Mouse (Mus musculus): ENCODE results near the gene Fam193a. TPM values are rescaled to one million over a fixed set of nuclear protein-coding genes. Genes with fewer than 3 reads are reported as not detected.

Fam193a gene
- total RNA-seq, 4 experiments from 2014 or later = 11.0 to 14.2 (median 11.5) TPM

DNA sequence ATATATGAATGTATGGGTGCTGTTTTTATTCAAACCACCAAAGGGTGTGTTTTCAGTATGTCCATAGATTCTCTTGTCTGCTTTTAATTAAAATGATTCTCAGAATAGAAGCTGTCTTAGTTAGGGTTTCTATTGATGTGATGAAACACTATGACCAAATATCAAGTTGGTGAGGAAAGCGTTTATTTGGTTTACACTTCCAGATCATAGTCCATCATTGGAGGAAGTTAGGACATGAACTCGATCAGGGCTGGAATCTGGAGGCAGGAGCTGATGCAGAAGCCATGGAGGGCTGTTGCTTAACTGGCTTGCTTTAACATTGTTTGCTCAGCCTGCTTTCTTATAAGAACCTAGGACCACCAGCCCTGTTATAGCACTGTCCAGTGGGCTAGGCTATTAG is 12.0 kb downstream of the Fam193a start:
- DNase-seq (ENCODE audit: low spot score in 2 of 2) = no peak

DNA sequence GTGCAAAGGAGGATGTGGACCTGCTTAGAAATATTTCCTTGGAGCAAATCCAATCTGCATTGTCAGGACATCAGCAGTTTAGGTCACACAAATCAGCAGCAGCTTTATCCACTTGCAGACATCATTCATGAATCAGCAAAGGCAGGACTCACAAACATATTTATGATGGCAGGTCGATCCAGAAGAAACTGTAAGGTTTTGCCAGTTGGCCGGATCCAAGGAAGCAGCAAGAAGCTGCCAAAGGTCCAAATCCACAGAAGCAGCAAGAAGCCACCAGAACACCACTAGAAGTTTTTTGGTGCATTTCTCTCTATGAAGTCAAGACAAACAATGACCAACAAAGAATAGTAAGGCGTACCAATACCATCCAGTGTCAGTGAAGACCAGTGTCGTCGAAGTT is 15.9 kb downstream of the Fam193a start:
- no peak for DNase-seq (ENCODE audit: low spot score in 2 of 2)

DNA sequence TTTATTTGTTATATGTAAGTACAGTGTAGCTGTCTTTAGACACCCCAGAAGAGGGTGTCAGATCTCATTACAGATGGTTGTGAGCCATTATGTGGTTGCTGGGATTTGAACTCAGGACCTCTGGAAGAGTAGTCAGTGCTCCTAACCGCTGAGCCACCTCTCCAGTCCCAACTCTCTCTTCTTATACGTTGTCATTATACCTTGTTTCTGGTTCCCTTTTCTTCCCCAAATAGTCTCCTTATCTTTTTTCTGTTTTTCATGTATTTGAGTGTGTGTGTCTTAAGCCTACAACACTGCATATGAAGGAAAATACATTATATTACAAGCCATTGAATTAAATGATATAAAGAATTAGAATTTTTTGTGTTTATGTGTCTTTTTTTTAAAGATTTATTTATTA is 17.0 kb downstream of the Fam193a start:
- DNase-seq (ENCODE audit: low spot score in 2 of 2) = no peak

GRCm38 (mm10) chr5:34393251-34393650 is 23.5 kb downstream of the Fam193a start:
- DNase-seq (ENCODE audit: low spot score in 2 of 2) = no peak

- no peak for DNase-seq (ENCODE audit: low spot score in 2 of 2)
These were observed 25.6 kb downstream of the Fam193a start for GRCm38 (mm10) chr5:34395347-34395746.

DNA sequence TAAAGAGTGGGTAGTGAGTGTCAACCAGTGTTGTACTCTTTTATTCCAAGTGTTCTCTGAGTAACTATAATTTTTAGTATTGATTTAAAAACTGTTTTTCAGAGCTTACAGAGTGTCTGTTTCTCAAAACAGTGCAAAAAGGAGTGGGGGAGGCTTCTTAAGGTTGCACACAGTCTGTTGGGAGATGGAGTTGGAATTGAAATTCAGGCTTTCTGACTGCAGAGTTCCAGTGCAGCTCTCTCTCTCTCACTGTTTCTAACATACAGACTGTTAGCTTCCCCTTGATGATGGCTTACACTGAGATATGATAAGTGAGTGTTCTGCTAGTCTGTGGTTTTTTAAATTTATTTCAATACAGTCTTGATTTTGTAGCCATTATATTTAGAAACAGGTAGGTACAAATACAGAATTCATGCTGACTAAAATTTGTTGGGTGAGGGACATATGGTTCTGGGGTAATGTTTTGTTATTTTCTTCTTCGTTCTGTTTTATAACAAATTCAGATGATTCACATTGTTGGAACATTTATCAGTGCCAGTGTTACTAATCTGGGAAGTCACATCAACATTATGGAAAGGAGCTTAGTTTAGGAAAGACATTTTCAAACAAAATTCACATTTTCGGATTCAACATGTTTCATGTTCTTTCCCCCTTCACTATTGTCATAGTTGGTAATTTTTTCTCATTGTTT is 26.3 kb downstream of the Fam193a start:
- no peak for DNase-seq (ENCODE audit: low spot score in 2 of 2)

DNA sequence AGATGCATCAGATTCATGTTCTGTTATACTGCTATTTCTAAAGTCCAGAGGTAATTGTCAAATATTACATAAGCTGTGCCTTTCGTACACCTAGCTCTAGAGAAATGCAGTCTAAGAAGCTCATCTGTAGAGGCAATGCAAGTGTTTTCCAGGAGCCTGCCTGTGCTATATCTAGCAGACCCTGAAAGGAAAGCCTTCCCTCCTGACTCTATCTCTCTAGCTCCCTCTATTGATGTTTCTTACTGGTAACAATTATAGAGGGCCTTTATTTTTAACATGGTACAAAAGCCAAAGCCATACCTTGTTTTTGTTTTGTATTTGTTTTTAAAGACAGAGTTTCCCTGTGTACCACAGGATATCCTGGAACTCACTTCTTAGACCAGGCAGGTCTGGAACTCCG is 28.1 kb downstream of the Fam193a start:
- DNase-seq (ENCODE audit: low spot score in 2 of 2) = no peak

DNA sequence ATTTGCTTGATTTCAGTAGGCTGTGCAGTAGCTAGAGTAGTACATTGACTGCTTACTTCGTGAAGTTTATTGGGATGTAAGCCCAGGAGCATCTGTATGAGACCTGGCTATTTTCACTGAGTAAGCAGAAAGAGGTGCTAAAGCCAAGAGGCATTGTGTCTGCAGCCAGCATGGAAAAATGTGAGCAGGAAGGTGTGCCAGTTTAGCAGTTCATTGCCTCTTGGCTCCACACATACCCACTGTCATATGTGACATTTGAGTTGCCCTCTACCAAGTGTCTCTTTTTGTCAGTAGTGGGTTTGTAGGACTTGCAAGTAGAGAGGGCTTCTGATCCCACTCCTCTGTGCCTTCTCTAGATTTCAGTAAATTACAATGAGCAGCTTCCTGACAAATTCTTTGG is 28.6 kb downstream of the Fam193a start:
- no peak for DNase-seq (ENCODE audit: low spot score in 2 of 2)

GRCm38 (mm10) chr5:34407366-34407918 is 37.7 kb downstream of the Fam193a start:
- no peak for DNase-seq (ENCODE audit: low spot score in 2 of 2)

DNA sequence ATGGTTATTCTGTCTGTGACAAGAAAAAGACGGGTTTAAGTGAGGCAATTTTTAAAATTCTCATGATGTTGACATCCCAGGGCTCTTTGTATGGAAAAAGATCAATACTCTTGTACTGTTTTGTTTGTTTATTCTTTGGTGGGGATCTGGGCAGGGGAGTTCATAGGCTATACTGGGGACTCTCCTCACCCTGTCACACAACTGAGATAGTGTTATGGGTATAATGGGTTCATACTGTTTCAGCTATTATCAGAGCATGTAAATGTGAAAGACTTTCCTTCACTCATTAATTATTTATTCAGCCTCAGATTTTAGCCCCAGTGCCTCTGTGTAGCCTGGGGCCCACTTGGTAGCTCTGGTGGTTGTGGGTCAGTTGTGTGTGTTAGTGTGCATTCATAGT is 39.3 kb downstream of the Fam193a start:
- DNase-seq (ENCODE audit: low spot score in 2 of 2) = no peak

GRCm38 (mm10) chr5:34410819-34411218 is 41.1 kb downstream of the Fam193a start:
- no peak for DNase-seq (ENCODE audit: low spot score in 2 of 2)

DNA sequence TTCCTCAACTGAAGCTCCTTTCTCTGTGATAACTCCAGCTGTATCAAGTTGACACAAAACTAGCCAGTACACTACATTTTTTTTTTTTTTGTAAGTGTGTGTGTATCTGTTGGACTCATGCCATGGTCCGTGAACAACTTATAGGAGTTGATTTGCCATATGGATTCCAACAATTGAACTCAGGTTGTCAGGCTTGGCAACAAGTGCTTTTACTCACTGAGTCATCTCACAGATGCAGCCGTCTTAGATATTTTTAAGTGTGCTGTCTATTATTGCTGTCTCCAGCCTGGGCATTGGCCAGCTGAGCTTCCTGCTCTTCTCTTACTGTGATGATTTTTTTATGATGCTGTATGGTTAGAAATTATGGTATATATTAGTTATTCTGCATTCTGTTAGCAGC is 44.2 kb downstream of the Fam193a start:
- no peak for DNase-seq (ENCODE audit: low spot score in 2 of 2)

- no peak for DNase-seq (ENCODE audit: low spot score in 2 of 2)
These were observed 47.7 kb downstream of the Fam193a start for GRCm38 (mm10) chr5:34417251-34418008.

DNA sequence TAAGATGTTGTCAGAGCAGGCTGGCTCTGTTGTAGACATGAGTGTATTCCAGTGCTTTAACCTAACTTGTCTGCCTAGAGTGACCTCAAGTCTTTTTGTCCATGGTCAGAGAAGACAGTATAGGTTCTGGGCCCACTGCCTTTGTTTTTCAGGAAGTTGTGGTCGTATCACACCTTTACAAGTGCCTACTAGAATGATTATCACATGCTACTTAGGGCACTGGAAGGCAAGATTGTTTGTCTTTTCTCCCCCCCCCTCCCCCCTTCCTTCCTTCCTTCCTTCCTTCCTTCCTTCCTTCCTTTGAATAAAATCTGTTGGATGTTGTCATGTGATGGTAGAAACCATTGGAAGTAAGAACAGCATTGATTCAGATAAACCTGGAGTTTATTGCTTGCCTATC is 49.5 kb downstream of the Fam193a start:
- DNase-seq (ENCODE audit: low spot score in 2 of 2) = no peak

- DNase-seq (ENCODE audit: low spot score in 2 of 2) = no peak
These were observed 61.0 kb downstream of the Fam193a start for GRCm38 (mm10) chr5:34430776-34431175.

DNA sequence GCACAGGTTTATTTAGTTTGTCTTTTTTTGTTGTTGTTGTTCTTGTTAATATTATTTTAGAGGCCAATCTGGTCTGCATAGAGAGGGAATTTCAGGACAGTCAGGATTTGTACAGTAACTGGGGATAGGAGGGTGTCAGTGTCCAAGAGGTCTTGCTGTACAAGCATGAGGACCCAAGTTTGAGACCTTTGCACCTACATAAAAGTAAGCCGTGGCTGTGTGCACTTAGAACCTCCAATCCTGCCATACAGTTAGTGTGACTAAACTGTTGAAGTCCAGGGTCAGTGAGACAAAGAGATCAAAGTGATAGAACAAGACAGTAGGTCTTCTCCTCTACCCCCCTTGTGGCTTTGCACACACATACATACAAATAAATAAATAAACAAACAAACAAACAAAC is 64.1 kb downstream of the Fam193a start:
- DNase-seq (ENCODE audit: low spot score in 2 of 2) = no peak

DNA sequence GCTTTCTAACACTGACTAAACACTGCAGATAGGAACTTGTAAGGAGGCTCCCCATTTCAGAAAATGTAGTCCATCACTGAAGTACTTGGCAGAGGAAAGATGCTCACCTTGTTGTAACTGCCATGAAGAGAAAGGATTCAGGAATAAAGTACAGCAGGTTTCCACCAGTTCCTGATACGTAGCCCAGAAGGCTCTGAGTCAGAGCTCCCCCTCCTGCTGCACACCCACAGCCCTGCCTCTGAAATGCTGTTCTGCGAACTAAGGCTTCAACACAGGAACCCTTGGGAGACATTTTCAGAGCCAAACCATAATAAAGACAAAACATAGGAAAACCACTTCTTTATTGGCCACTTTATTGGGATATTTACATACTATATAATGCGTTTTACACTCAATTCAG is 64.5 kb downstream of the Fam193a start:
- DNase-seq (ENCODE audit: low spot score in 2 of 2) = no peak

GRCm38 (mm10) chr5:34438052-34438451 is 68.3 kb downstream of the Fam193a start:
- DNase-seq (ENCODE audit: low spot score in 2 of 2) = no peak

DNA sequence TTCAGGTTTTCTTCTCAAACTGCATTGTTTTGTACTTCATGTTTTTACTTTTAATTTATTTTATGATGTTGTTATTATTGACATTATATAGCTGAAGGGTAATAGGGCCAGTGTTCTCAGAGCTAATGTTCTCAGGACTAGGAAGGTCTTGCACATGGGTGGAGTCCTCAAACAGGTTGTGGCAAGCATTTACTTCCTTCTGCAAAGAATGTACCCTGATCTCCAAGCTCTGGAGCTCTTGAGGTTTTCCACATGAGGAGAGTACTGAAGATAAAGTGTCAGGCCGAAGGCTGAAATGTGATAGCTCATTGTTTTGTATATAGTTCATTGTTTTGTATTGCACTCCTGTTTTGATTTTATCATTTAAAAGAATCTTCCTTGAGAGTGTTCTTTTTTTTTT is 68.9 kb downstream of the Fam193a start:
- no peak for DNase-seq (ENCODE audit: low spot score in 2 of 2)

DNA sequence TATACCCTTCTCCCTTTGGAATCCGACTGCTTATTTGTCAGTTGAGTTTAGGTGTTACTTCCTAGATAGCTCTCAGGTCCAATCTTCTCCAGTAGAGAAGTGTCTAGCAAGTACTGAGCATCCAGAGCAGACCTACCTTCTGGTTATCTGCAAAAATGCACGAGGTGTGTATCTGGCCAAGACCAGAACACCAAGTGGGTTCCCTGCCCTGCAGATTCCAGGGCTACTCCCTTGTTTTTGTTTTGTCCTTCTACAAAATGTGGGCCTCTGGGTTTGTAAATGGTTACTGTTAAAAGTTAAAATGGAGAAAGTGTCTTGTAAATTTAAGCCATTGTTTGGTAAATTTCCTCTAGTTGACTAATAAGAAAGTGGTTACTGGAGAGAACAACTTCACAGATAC is 70.0 kb downstream of the Fam193a start:
- DNase-seq (ENCODE audit: low spot score in 2 of 2) = no peak

GRCm38 (mm10) chr5:34441797-34442196 is 72.1 kb downstream of the Fam193a start:
- no peak for DNase-seq (ENCODE audit: low spot score in 2 of 2)

- no peak for DNase-seq (ENCODE audit: low spot score in 2 of 2)
These were observed 76.5 kb downstream of the Fam193a start for GRCm38 (mm10) chr5:34446207-34446606.

DNA sequence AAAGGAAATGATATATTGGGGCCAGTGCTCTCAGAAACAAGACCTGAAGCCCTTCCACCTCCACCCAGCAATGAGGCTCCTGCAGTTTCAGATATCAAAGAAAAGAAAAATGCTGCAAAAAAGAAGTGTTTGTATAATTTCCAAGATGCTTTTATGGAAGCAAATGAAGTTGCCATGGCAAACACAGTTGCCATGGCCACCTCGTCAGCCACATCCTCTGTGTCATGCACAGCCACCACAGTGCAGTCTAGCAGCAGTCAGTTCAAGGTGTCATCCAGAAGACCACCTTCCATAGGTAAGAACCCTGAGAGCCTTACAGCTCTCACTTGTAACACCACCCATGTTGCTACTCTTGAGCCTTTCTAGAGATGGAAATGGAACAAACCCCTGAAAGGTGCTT is 89.3 kb downstream of the Fam193a start:
- no peak for DNase-seq (ENCODE audit: low spot score in 2 of 2)
